ENCODE assay signal across 9 mouse cellular contexts in genomic region chr14:48119012-48119647, GRCm38 (mm10). TPM values are rescaled to one million over a fixed set of nuclear protein-coding genes. Genes with fewer than 3 reads are reported as not detected.
A peak's percentile ranks its signal among the peaks of the same experiment; 100 is the strongest.
DNase-seq lines count a peak whose midpoint lies in the region; ATAC-seq lines count a peak whose summit lies in the region.
"Had no signal": no experiment of that assay in that cellular context is flagged by ENCODE, and none has a peak within 500 bp of the region (broad histone marks: within the 10 kb centered on the region; RNA-seq: fewer than 3 reads in every experiment).

No protein-coding gene starts in this region.

- H3K27ac ChIP-seq in kidney, embryonic 16.5 days (ENCODE audit: low read length), result no peak overlapping the region
- H3K27ac ChIP-seq in hindbrain, embryonic 12.5 days, result peak overlapping the region; percentile 55
- H3K27ac ChIP-seq in midbrain, embryonic 16.5 days (ENCODE audit: low read length), result no peak overlapping the region

- peaks cover 28% of the 10 kb centered on the region for H3K4me1 ChIP-seq in kidney, embryonic 16.5 days (ENCODE audit: insufficient read depth, low read length)
- H3K4me1 ChIP-seq in hindbrain, embryonic 12.5 days, result peaks cover 32% of the 10 kb centered on the region
- H3K4me1 ChIP-seq in midbrain, embryonic 16.5 days (ENCODE audit: control insufficient read depth, insufficient read depth, low read length), result peaks cover 30% of the 10 kb centered on the region

- H3K9me3 ChIP-seq in kidney, embryonic 16.5 days (ENCODE audit: low read length), result no peaks in the 10 kb centered on the region
- H3K9me3 ChIP-seq in hindbrain, embryonic 12.5 days (replicated peaks), result no peaks in the 10 kb centered on the region
- no peaks in the 10 kb centered on the region for H3K9me3 ChIP-seq in midbrain, embryonic 16.5 days (replicated peaks; ENCODE audit: control insufficient read depth, low read length, poor library complexity, severe bottlenecking)

- H3K4me3 ChIP-seq in kidney, embryonic 16.5 days (ENCODE audit: low read length), result peak overlapping the region; percentile 7; the same call in 1 of the 2 replicates
- no peak overlapping the region for H3K4me3 ChIP-seq in hindbrain, embryonic 12.5 days
- no peak overlapping the region for H3K4me3 ChIP-seq in midbrain, embryonic 16.5 days (ENCODE audit: low read depth, low read length)

- no peak for ATAC-seq in kidney, embryonic 16.5 days (ENCODE audit: low FRiP score, low TSS enrichment)
- no peak for ATAC-seq in hindbrain, embryonic 12.5 days (ENCODE audit: low FRiP score)
- no peak for ATAC-seq in midbrain, embryonic 16.5 days

- no peak overlapping the region for H3K9ac ChIP-seq in kidney, embryonic 16.5 days (replicated peaks; ENCODE audit: low read length)
- H3K9ac ChIP-seq in hindbrain, embryonic 12.5 days, result no peak overlapping the region
- H3K9ac ChIP-seq in midbrain, embryonic 16.5 days (ENCODE audit: low read depth, low read length), result no peak overlapping the region

- DNase-seq in kidney, postnatal 4 days, result no peak
- DNase-seq in cerebellum, postnatal 25 days, result peak; percentile 39 to 62
- DNase-seq in left cerebral cortex, adult 18-20 months (ENCODE audit: low spot score in 2 of 2), result no peak
- no peak for DNase-seq in thymus, postnatal 10 days (ENCODE audit: low spot score in 2 of 2)
- no peak for DNase-seq in spleen, postnatal 36 days (ENCODE audit: low spot score in 2 of 2)

- H3K36me3 ChIP-seq in kidney, embryonic 16.5 days (ENCODE audit: insufficient read depth, low read length), result no peaks in the 10 kb centered on the region
- H3K36me3 ChIP-seq in hindbrain, embryonic 12.5 days, result no peaks in the 10 kb centered on the region
- no peaks in the 10 kb centered on the region for H3K36me3 ChIP-seq in midbrain, embryonic 16.5 days (ENCODE audit: control insufficient read depth, insufficient read depth, low read length)
- H3K36me3 ChIP-seq: G1E had no signal

- peak overlapping the region; percentile 33 for H3K4me2 ChIP-seq in kidney, embryonic 16.5 days (replicated peaks; ENCODE audit: low read depth, low read length)
- peak overlapping the region; percentile 90 for H3K4me2 ChIP-seq in hindbrain, embryonic 12.5 days (replicated peaks)
- peak overlapping the region; percentile 33 for H3K4me2 ChIP-seq in midbrain, embryonic 16.5 days (ENCODE audit: low read length)

- 8% methylated on average over 9 of the region's 9 CpGs for WGBS in kidney, embryonic 16.5 days
- 6% methylated on average over 9 of the region's 9 CpGs for WGBS in hindbrain, embryonic 12.5 days
- WGBS in midbrain, embryonic 16.5 days, result 2% methylated on average over 9 of the region's 9 CpGs

- H3K27me3 ChIP-seq in kidney, embryonic 16.5 days (ENCODE audit: insufficient read depth, low read length), result peaks cover 10% of the 10 kb centered on the region
- H3K27me3 ChIP-seq in hindbrain, embryonic 12.5 days, result no peaks in the 10 kb centered on the region
- H3K27me3 ChIP-seq in midbrain, embryonic 16.5 days (ENCODE audit: control insufficient read depth, insufficient read depth, low read depth, low read length), result no peaks in the 10 kb centered on the region

RNA-seq across cellular contexts. Expression of gene Peli2, which starts 1.5 kb away (rescaled TPM):
- polyA plus RNA-seq in kidney, embryonic 16.5 days (2015; fragmentation: Nextera tagmentation; extraction: Ambion mirVana), result 8.6 and 9.4 TPM in 2 replicates
- 15.3 and 18.0 TPM in 2 replicates for polyA plus RNA-seq in hindbrain, embryonic 12.5 days (2016; fragmentation: Nextera tagmentation; extraction: Ambion mirVana)
- polyA plus RNA-seq in midbrain, embryonic 16.5 days (2015; fragmentation: Nextera tagmentation; extraction: Ambion mirVana), result 4.6 and 5.0 TPM in 2 replicates
- total RNA-seq in left cerebral cortex, adult 18-20 months (2021), result 10 to 100 TPM; 12.7 to 20.8 TPM
- polyA plus RNA-seq: G1E had no signal

Comparison
In these comparisons a context has a peak if more than half of its experiments do, and no peak if none do; other contexts are left out.
1. H3K4me2 ChIP-seq: peak in every context shown above with its lines; median percentile 90 in hindbrain, embryonic 12.5 days; 33 in kidney, embryonic 16.5 days; 33 in midbrain, embryonic 16.5 days.
2. DNase-seq: peak in cerebellum, postnatal 25 days (2 of 2); none in kidney, postnatal 4 days (0 of 2), left cerebral cortex, adult 18-20 months (0 of 2), thymus, postnatal 10 days (0 of 2) and spleen, postnatal 36 days (0 of 2).